Mouse (Mus musculus) effector memory CD4-positive, alpha-beta T cell, adult 5 months (primary cell): ENCODE measurements around the gene Bmf. TPM values are rescaled to one million over a fixed set of nuclear protein-coding genes. Genes with fewer than 3 reads are reported as not detected.

Source experiments
- polyA plus RNA-seq: library from polyadenylated mRNA; unstranded; fragments of 100-300 nt; shearing (Covaris generic); gene quantifications from one replicate; pipeline ENCODE4 v1.2.1, GENCODE M21; 2017

The Bmf gene
- polyA plus RNA-seq, result 9.0 TPM

DNA sequence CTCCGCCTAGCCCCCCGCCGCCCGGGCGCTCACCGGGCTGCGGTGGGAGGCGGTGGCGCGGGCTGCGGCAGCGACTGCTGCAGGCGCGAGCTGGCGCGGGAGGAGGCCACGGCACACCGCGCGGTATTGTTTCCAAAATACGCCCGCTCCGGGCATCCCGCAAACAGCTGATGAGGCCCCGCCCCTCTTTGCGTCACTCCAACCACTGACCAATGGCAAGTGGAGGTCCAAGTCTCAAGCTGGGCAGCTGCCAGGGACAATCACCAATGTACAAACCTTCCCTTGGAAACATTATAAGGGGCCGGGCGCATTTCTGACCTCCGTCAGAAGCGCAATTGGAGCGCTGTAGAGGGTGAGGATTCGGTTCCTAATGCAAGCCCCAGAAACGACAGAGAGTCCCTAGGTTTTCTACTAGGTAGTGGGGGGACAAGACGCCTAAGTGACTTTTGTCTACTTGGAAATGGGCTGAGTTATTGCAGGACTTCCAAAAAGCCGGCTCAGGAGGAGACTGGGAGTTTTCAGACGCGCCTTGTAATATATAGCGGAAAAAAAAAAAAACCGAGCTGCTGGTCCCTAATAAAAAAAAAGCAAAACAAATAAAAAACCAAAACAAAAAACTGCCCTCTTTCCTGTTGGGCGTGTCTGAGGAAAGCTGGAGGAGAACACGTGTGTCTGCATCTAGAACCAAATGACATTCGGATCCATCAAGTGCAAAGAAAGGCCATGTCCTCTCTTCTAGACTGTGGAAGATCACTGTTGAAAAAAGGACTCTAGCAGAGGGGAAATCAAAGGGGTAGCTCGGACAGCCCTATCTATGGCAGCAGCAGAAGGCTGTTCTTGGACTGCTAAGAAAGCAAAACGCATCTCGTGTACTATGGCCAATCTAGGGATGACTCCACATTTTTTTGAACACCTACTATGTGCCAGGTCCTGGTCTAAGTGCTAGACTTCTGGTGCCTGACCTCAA, at the start of gene Bmf:
Bmf (minus strand) TSS at position 181 of the 967 bp plus-strand sequence.

GRCm38 (mm10) chr2:118597673-118598568, 48.4 kb upstream of the Bmf start, which contains the start of gene Bub1b:
TSS of gene Bub1b (plus strand) at chr2:118598211.

DNA sequence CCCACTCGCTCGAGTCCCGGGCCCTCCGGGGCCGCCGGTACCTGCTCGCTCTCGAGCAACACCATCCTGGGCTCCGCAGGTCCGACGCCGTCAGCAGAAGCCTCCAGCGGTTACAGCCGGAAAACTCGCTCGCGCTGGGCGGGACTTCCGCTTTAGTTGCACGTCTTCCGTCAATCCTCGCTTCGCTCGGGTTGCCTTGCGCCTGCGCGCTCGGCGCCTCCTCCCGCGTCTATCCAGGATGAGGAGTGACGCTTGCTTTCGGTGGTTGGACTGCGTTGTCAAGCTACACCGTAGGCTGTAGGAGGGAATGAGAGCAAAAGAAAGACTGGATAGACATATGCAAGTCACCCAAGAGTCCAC, 70.0 kb downstream of the Bmf start, which contains the start of gene Srp14:
Srp14 (minus strand) TSS at position 162 of the 360 bp plus-strand sequence.

Other genes with a start within 250 kb of the Bmf start
- gene Gpr176, start 176.3 kb downstream of the Bmf start, polyA plus RNA-seq, result not detected
- 11.0 TPM for gene Eif2ak4, start 161.1 kb downstream of the Bmf start, polyA plus RNA-seq
- gene Srp14, start 70.0 kb downstream of the Bmf start, polyA plus RNA-seq, result 240 TPM
- 3.3 TPM for gene Bub1b, start 48.5 kb upstream of the Bmf start, polyA plus RNA-seq
- gene Pak6, start 113.6 kb upstream of the Bmf start, polyA plus RNA-seq, result 2.2 TPM
- not detected for gene Ankrd63, start 154.3 kb upstream of the Bmf start, polyA plus RNA-seq
- gene Plcb2, start 178.8 kb upstream of the Bmf start, polyA plus RNA-seq, result 15.4 TPM
- gene Inafm2, start 196.1 kb upstream of the Bmf start, polyA plus RNA-seq, result 17.7 TPM
- gene Ccdc9b, start 213.0 kb upstream of the Bmf start, polyA plus RNA-seq, result not detected
- gene Phgr1, start 223.1 kb upstream of the Bmf start, polyA plus RNA-seq, result not detected
- gene Disp2, start 230.0 kb upstream of the Bmf start, polyA plus RNA-seq, result not detected